Mouse (Mus musculus) hindbrain, embryonic 14.5 days (tissue): ENCODE data around the gene Fthl17f. TPM values are rescaled to one million over a fixed set of nuclear protein-coding genes. Genes with fewer than 3 reads are reported as not detected.

Experiments used
- ATAC-seq: fragments of 200-750 bp; cut with Nextera tagmentation; 2 replicates; pipeline ENCODE4 v1.8.0; 2017; ENCODE audit warnings: moderate number of reproducible peaks, mild to moderate bottlenecking, moderate TSS enrichment, moderate library complexity; ENCODE audit not compliant: low FRiP score
- DNase-seq: peaks from one replicate; pipeline ENCODE4 v3.0.0-alpha.2; 2015; ENCODE audit warnings: low spot score
- H3K27ac ChIP-seq: fragments of 300-500 bp; sonication (generic); 2 replicates; pipeline ENCODE4 v1.5.1; 2014; ENCODE audit warnings: mild to moderate bottlenecking, moderate library complexity
- H3K27me3 ChIP-seq: fragments of 300-500 bp; sonication (generic); 2 replicates; pipeline ENCODE4 v1.6.1; 2014; ENCODE audit warnings: mild to moderate bottlenecking, low read length, mixed read lengths; ENCODE audit not compliant: control insufficient read depth, insufficient read depth
- H3K36me3 ChIP-seq: fragments of 300-500 bp; sonication (generic); replicated peaks from 2 replicates; pipeline ENCODE4 v1.6.1; 2014; ENCODE audit not compliant: control insufficient read depth, insufficient read depth
- H3K4me1 ChIP-seq: fragments of 300-500 bp; sonication (generic); replicated peaks from 2 replicates; pipeline ENCODE4 v1.6.1; 2014; ENCODE audit warnings: antibody characterized with exemption, low read length, mixed read lengths; ENCODE audit not compliant: control insufficient read depth, insufficient read depth
- H3K4me2 ChIP-seq: fragments of 300-500 bp; sonication (generic); replicated peaks from 2 replicates; pipeline ENCODE4 v1.6.1; 2014; ENCODE audit warnings: mild to moderate bottlenecking, moderate library complexity
- H3K4me3 ChIP-seq: fragments of 300-500 bp; sonication (generic); replicated peaks from 2 replicates; pipeline ENCODE4 v1.5.1; 2014; ENCODE audit warnings: mild to moderate bottlenecking, low read length
- H3K9ac ChIP-seq: fragments of 300-500 bp; sonication (generic); 2 replicates; pipeline ENCODE4 v1.6.1; 2014
- H3K9me3 ChIP-seq: fragments of 300-500 bp; sonication (generic); 2 replicates; pipeline ENCODE4 v1.6.1; 2016; ENCODE audit warnings: low read length; ENCODE audit not compliant: control insufficient read depth
- WGBS: fragments of 180-500 bp; shearing (Covaris S2); extraction: QIAGEN DNeasy Blood & Tissue Kit; methylation state at CpG from one replicate; pipeline ENCODE4 v1.1.7; 2014; 5-methylcytosine and 5-hydroxymethylcytosine counted together
- polyA plus RNA-seq: library from polyadenylated mRNA; unstranded; fragments of >200 nt; fragmentation: Nextera tagmentation; extraction: Ambion mirVana; gene quantifications from 2 replicates; pipeline ENCODE4 v1.2.1, GENCODE M21; 2014

Gene Fthl17f
- polyA plus RNA-seq, 1 experiment from 2014 or later: not detected

GRCm38 (mm10) chrX:9110381-9110780 lies 47.6 kb downstream of the Fthl17f start:
- H3K9me3 ChIP-seq: no peaks in the 10 kb centered on the region
- no peak for ATAC-seq
- DNase-seq: no peak
- no peak overlapping the region for H3K9ac ChIP-seq
- no peaks in the 10 kb centered on the region for H3K4me1 ChIP-seq
- H3K4me3 ChIP-seq: no peak overlapping the region
- H3K27ac ChIP-seq: no peak overlapping the region
- no peaks in the 10 kb centered on the region for H3K36me3 ChIP-seq
- 68% methylated on average over 2 of the region's 2 CpGs for WGBS
- H3K4me2 ChIP-seq: no peak overlapping the region
- H3K27me3 ChIP-seq: no peaks in the 10 kb centered on the region

Other genes starting within 250 kb of the Fthl17f start
- gene Gm6592, start 219.0 kb upstream of the Fthl17f start, polyA plus RNA-seq: not detected in 2 replicates
- gene Gm5751, start 188.8 kb upstream of the Fthl17f start, polyA plus RNA-seq: not detected in 2 replicates
- gene B630019K06Rik, start 170.6 kb upstream of the Fthl17f start, polyA plus RNA-seq: 39.1 and 40.7 TPM in 2 replicates
- gene Fthl17b, start 100.0 kb upstream of the Fthl17f start, polyA plus RNA-seq: not detected in 2 replicates
- gene Fthl17c, start 86.5 kb upstream of the Fthl17f start, polyA plus RNA-seq: not detected in 2 replicates
- not detected in 2 replicates for gene Fthl17d, start 76.3 kb upstream of the Fthl17f start, polyA plus RNA-seq
- not detected in 2 replicates for gene Fthl17e, start 29.5 kb upstream of the Fthl17f start, polyA plus RNA-seq
- not detected in 2 replicates for gene 4930402K13Rik, start 41.5 kb downstream of the Fthl17f start, polyA plus RNA-seq
- 4.0 and 4.1 TPM in 2 replicates for gene Lancl3, start 136.9 kb downstream of the Fthl17f start, polyA plus RNA-seq
- gene Gm14862, start 193.9 kb downstream of the Fthl17f start, polyA plus RNA-seq: not detected in 2 replicates
- 7.0 and 7.2 TPM in 2 replicates for gene Xk, start 209.7 kb downstream of the Fthl17f start, polyA plus RNA-seq
- gene H2al1m, start 220.7 kb downstream of the Fthl17f start, polyA plus RNA-seq: not detected in 2 replicates